Mouse (Mus musculus) thymus, adult 2 months (tissue): ENCODE results near the gene Nuak2. TPM values are rescaled to one million over a fixed set of nuclear protein-coding genes. Genes with fewer than 3 reads are reported as not detected.

ENCODE experiments used
- DNase-seq: peaks from one replicate; pipeline ENCODE4 v3.0.0; 2021
- H3K27ac ChIP-seq: fragments of 200-500 bp; 2 replicates; pipeline ENCODE4 v1.5.1; 2012; ENCODE audit warnings: low read length, control low read depth; ENCODE audit not compliant: control insufficient read depth, insufficient read depth
- H3K27me3 ChIP-seq: fragments of 200-500 bp; 2 replicates; pipeline ENCODE4 v1.6.1; 2012; ENCODE audit warnings: mild to moderate bottlenecking, low read length, moderate library complexity, mixed read lengths; ENCODE audit not compliant: control insufficient read depth, insufficient read depth
- H3K36me3 ChIP-seq: fragments of 200-500 bp; 2 replicates; pipeline ENCODE4 v1.6.1; 2012; ENCODE audit warnings: mild to moderate bottlenecking, low read length, moderate library complexity; ENCODE audit not compliant: control insufficient read depth, insufficient read depth
- H3K4me1 ChIP-seq: fragments of 200-500 bp; replicated peaks from 2 replicates; pipeline ENCODE4 v1.6.1; 2012; ENCODE audit warnings: low read length; ENCODE audit not compliant: control insufficient read depth, insufficient read depth
- H3K4me3 ChIP-seq: fragments of 200-500 bp; 2 replicates; pipeline ENCODE4 v1.5.1; 2012; ENCODE audit warnings: mild to moderate bottlenecking, low read length, control low read depth, moderate library complexity; ENCODE audit not compliant: control insufficient read depth, insufficient read depth
- CTCF ChIP-seq: fragments of 200-500 bp; IDR thresholded peaks from 2 replicates; pipeline ENCODE4 v1.5.1; 2012; ENCODE audit warnings: mild to moderate bottlenecking, control low read depth, low read length, moderate library complexity, borderline replicate concordance; ENCODE audit not compliant: control insufficient read depth, poor library complexity, insufficient read depth; ENCODE audit errors: extremely low read depth
- POLR2A ChIP-seq: fragments of 200-500 bp; IDR thresholded peaks from 2 replicates; pipeline ENCODE4 v1.6.1; 2012; ENCODE audit warnings: mild to moderate bottlenecking, low read length, control low read depth, moderate library complexity; ENCODE audit not compliant: control insufficient read depth, poor library complexity, insufficient read depth; ENCODE audit errors: extremely low read depth
- WGBS: fragments of 180-500 bp; shearing (Covaris S2); methylation state at CpG from one replicate; pipeline ENCODE4 v1.1.7; 2018; 5-methylcytosine and 5-hydroxymethylcytosine counted together
- polyA plus RNA-seq: library from polyadenylated mRNA; depleted of rRNA; stranded (reverse); fragments of >200 nt; gene quantifications from 2 replicates; pipeline ENCODE4 v1.2.3, GENCODE M21; 2012

The Nuak2 gene
- polyA plus RNA-seq, 1 experiment = 5.6 TPM

DNA sequence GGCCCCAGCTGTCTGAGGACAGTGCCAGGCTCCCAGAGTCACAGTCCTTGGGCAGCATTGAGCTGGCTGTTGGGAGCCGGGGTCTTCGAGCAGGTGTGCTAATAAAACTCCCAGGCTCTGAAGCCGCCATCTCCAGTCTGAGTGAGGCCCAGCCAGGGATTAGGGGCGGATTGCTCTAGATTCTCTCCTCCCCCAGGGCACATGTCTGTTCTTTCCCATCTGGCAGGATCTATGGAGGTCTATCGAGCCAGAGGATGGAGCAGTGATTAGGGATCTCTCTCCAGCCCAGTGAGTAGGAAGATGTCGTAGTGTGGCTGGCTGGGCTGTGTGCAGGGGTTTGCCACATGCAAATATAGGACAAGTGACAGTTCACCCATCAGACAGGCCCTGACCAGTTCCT is 51.0 kb downstream of the Nuak2 start:
- Histone ChIP-seq H3K4me1 (no peaks in the 10 kb centered on the region), H3K27me3 (no peaks in the 10 kb centered on the region), H3K4me3 (no peak overlapping the region), H3K36me3 (no peaks in the 10 kb centered on the region), H3K27ac (no peak overlapping the region)
- no peak for DNase-seq
- WGBS = 94% methylated on average over 6 of the region's 6 CpGs
- TF ChIP-seq POLR2A (no peak), CTCF (no peak)

DNA sequence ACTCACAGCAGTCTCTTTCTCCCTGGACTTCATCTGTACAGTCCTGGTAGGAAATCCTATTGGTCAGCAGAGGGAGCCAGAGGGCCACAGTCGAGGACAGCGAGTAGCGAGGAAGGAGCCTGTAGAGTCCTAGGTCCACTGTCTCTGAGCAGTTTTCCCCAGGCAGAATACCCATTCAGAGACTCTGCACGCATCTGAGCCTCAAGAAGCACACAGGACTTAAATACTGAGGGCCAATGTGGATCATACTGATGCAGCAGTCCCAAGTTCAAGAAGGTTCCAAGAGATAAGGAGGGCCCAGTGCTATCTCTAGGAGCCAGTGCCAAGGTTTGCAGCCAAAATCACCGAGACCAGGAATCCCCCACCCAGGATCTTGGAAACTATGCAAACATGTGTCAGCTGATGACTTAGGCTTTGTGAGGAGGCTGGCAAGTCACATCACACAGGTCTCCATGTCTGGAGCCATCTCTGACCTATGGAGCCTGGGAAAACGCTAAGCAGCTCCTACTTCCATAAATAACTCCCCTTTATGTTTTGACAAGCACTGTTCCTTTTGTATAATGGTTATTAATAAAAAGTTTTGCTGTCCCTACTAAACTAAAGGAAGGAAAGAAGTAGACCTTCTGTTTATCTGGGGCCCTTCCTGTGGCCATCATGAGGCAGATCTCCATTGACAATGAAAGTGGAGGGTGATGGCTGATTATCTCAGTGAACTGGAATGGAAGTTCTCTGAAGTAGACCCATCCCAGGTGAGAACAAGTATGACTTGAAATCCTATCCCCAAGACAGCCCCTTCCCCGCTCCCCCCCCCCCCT is 52.0 kb downstream of the Nuak2 start:
- Histone ChIP-seq H3K4me1 (no peaks in the 10 kb centered on the region), H3K27ac (no peak overlapping the region), H3K36me3 (no peaks in the 10 kb centered on the region), H3K4me3 (no peak overlapping the region), H3K27me3 (no peaks in the 10 kb centered on the region)
- DNase-seq = peak; percentile 73
- WGBS = 48% methylated on average over 7 of the region's 7 CpGs
- peak; percentile 38; the same call in 1 of the 2 replicates for TF ChIP-seq CTCF
- TF ChIP-seq POLR2A = no peak

DNA sequence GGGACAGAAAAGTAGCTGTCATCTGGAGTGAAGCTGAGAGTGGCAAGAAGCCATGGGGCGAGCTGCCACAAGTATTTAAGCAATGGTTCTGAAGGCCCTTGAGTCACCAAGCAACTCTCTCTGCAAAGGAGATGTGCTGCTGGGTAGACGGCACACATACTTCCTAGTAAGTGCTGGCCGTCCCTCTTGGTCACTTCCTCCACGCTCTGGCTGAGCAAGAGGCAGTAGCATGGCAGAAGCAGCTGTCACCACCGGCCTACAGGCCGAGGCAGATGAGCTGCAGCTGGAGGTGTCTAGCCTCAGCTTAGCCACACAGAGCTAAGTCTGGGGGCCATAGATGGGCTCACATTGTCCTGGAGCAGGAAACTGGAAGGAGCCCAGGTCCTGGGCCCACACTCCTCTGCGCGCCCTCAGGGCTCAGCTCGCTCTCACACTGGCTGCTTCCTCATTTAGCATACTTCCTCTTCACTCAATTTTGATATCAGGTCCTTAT is 54.8 kb downstream of the Nuak2 start:
- 75% methylated on average over 9 of the region's 9 CpGs for WGBS
- 0 out of 2 replicates have a peak, but pooled peaks cover 6% of the 10 kb centered on the region for H3K4me1 ChIP-seq
- no peak overlapping the region for H3K4me3 ChIP-seq
- no peaks in the 10 kb centered on the region for H3K27me3 ChIP-seq
- no peak for TF ChIP-seq CTCF
- TF ChIP-seq POLR2A = no peak
- H3K36me3 ChIP-seq = no peaks in the 10 kb centered on the region
- no peak for DNase-seq
- H3K27ac ChIP-seq = no peak overlapping the region

GRCm38 (mm10) chr1:132371298-132372081 is 55.6 kb downstream of the Nuak2 start:
- no peak overlapping the region for H3K4me3 ChIP-seq
- DNase-seq = no peak
- H3K36me3 ChIP-seq = no peaks in the 10 kb centered on the region
- WGBS = 82% methylated on average over 8 of the region's 8 CpGs
- H3K27ac ChIP-seq = no peak overlapping the region
- TF ChIP-seq CTCF = no peak
- no peak for TF ChIP-seq POLR2A
- no peaks in the 10 kb centered on the region for H3K27me3 ChIP-seq
- H3K4me1 ChIP-seq = 0 out of 2 replicates have a peak, but pooled peaks cover 6% of the 10 kb centered on the region

DNA sequence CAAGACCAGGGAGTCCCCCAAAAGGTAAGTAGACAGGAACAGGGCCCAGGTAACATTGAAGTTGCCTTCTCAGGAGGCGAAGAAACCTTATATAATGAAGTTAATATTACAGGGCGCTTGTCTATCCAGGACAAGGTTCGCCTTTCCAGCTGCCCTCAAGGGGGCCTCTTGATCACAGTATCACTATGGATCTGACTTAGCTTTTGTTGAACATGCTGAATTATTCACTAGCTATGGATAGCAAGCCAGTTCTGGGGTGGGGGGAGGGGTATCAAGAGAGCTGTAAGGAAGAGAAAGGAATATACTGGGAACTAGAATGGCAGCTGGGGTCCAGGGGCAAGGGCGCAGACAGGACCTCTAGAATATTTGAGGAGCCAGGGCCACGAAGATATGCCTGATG is 56.4 kb downstream of the Nuak2 start:
- TF ChIP-seq POLR2A (no peak), CTCF (no peak)
- DNase-seq = no peak
- 93% methylated on average over 5 of the region's 5 CpGs for WGBS
- Histone ChIP-seq H3K27ac (no peak overlapping the region), H3K4me3 (no peak overlapping the region), H3K4me1 (0 out of 2 replicates have a peak, but pooled peaks cover 6% of the 10 kb centered on the region), H3K27me3 (no peaks in the 10 kb centered on the region), H3K36me3 (no peaks in the 10 kb centered on the region)

- H3K36me3 ChIP-seq = no peaks in the 10 kb centered on the region
- H3K4me3 ChIP-seq = no peak overlapping the region
- DNase-seq = no peak
- no peak overlapping the region for H3K27ac ChIP-seq
- H3K27me3 ChIP-seq = no peaks in the 10 kb centered on the region
- WGBS = 93% methylated on average over 6 of the region's 6 CpGs
- H3K4me1 ChIP-seq = 0 out of 2 replicates have a peak, but pooled peaks cover 6% of the 10 kb centered on the region
- TF ChIP-seq CTCF = no peak
- no peak for TF ChIP-seq POLR2A
These were observed 57.1 kb downstream of the Nuak2 start for GRCm38 (mm10) chr1:132372896-132373534.
